Mouse (Mus musculus) C2C12 (cell line): ENCODE measurements at regions not wholly inside any gene's neighbourhood (a gene's known extent, or its start where the extent isn't known, plus 50 kb on each side); places are given as distances from the start of the nearest gene placed in this dataset.

Experiments
- CEBPB ChIP-seq: IDR thresholded peaks from one replicate; pipeline ENCODE4 v1.6.1; 2011; ENCODE audit warnings: low read depth, mild to moderate bottlenecking, control low read depth, moderate library complexity
- CTCF ChIP-seq: IDR thresholded peaks from one replicate; pipeline ENCODE4 v1.5.1; 2011; ENCODE audit not compliant: control insufficient read depth, insufficient read depth, insufficient read length
- MAX ChIP-seq: IDR thresholded peaks from one replicate; pipeline ENCODE4 v1.6.1; 2011; ENCODE audit warnings: mild to moderate bottlenecking, control low read depth
- MYOG ChIP-seq: IDR thresholded peaks from one replicate; pipeline ENCODE4 v1.6.1; 2011; ENCODE audit not compliant: control insufficient read depth, insufficient read length; ENCODE audit errors: extremely low read depth
- USF1 ChIP-seq: IDR thresholded peaks from one replicate; pipeline ENCODE4 v1.6.1; 2011; ENCODE audit warnings: low read depth, mild to moderate bottlenecking, control low read depth, moderate library complexity

DNA sequence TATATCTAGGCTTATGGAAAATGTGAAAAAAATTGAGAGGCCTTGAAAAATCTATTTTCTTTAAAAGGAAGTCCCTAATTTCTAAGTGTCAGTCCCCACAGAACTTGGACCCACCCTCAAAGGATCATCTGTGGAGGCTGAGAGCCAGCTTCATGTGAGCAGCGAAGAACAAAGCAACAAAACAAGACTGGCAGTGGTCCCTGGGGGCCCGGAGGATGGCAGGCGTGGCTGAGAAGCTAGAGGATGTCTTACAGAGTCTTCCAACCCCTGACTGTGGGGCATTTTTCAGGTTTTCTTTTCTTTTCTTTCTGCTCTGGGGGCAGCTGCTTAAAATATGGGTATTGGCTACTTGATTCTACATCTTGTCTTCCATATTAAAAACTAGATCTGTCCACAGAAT is 90.5 kb downstream of the Cog6 start:
- TF ChIP-seq CTCF: no peak
- no peak for TF ChIP-seq MAX
- no peak for TF ChIP-seq USF1
- TF ChIP-seq MYOG: no peak
- TF ChIP-seq CEBPB: no peak
